In the genomic region with DNA sequence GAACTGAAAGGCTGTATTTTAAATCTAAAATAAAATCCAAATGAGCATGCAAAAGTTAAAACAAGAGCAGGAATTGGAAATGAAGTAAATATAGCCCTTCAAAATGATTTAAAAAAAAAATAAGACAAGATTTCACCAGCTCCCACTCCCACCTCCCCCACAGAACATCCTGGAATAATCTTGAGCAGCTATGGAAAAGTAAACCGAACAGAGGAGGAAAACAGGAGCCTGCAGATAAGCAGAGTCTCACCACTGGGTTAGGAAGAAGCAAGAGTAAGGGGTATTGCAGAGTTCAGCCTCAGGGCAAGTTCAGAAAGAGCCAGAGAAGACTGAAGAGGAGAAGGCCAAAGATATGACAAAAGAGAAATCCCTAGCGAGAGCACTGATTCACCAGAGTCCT, we compare ENCODE assay signal across 21 mouse cellular contexts. TPM values are rescaled to one million over a fixed set of nuclear protein-coding genes. Genes with fewer than 3 reads are reported as not detected.
DNase-seq lines count a peak whose midpoint lies in the region; ATAC-seq lines count a peak whose summit lies in the region.
"Had no signal": no experiment of that assay in that cellular context is flagged by ENCODE, and none has a peak within 500 bp of the region (broad histone marks: within the 10 kb centered on the region; RNA-seq: fewer than 3 reads in every experiment).

No protein-coding gene starts in this region.

- 23% methylated on average over 2 of the region's 2 CpGs for WGBS in heart, embryonic 11.5 days (ENCODE audit: insufficient replicate concordance)
- 79% methylated on average over 2 of the region's 2 CpGs for WGBS in hindbrain, embryonic 16.5 days

- no peaks in the 10 kb centered on the region for H3K4me1 ChIP-seq in heart, embryonic 11.5 days (ENCODE audit: control insufficient read depth, insufficient read depth, low read length)
- H3K4me1 ChIP-seq in hindbrain, embryonic 16.5 days (ENCODE audit: control insufficient read depth, insufficient read depth, low read depth, low read length), result no peaks in the 10 kb centered on the region
- H3K4me1 ChIP-seq: embryonic facial prominence, embryonic 12.5 days; forebrain, embryonic 15.5 days; hindbrain, embryonic 13.5 days; intestine, embryonic 15.5 days had no signal

- H3K4me2 ChIP-seq in heart, embryonic 11.5 days, result no peak overlapping the region
- H3K4me2 ChIP-seq in hindbrain, embryonic 16.5 days (ENCODE audit: low read length), result no peak overlapping the region
- H3K4me2 ChIP-seq: embryonic facial prominence, embryonic 12.5 days; forebrain, embryonic 15.5 days; hindbrain, embryonic 13.5 days; intestine, embryonic 15.5 days had no signal

- no peak for DNase-seq in heart, postnatal 10 days
- DNase-seq in left cerebral cortex, postnatal 25 days (ENCODE audit: low spot score in 2 of 2), result peak; percentile 31 to 79
- no peak for DNase-seq in left cerebral cortex, adult 8-10 months (ENCODE audit: low spot score in 2 of 2)
- peak; percentile 75 for DNase-seq in brain, adult 2 months (ENCODE audit: low read depth, low spot score)
- DNase-seq: adrenal gland, adult 2 months; adrenal gland, postnatal 25 days; cerebellum, adult 2 months; cerebellum, postnatal 10 days; gastrocnemius, postnatal 36 days; heart, adult 11 months had no signal

- no peaks in the 10 kb centered on the region for H3K36me3 ChIP-seq in heart, embryonic 11.5 days (ENCODE audit: control insufficient read depth, insufficient read depth, low read length)
- H3K36me3 ChIP-seq in hindbrain, embryonic 16.5 days (ENCODE audit: control insufficient read depth, insufficient read depth, low read length), result no peaks in the 10 kb centered on the region
- H3K36me3 ChIP-seq: embryonic facial prominence, embryonic 12.5 days; forebrain, embryonic 15.5 days; hindbrain, embryonic 13.5 days; intestine, embryonic 15.5 days had no signal

- peak; percentile 57; the same call in 1 of the 2 replicates for ATAC-seq in heart, embryonic 11.5 days (replicated peaks; ENCODE audit: insufficient number of reproducible peaks, low FRiP score, low TSS enrichment)
- no peak for ATAC-seq in hindbrain, embryonic 16.5 days
- ATAC-seq: forebrain, embryonic 15.5 days; intestine, embryonic 15.5 days had no signal

- no peak overlapping the region for H3K27ac ChIP-seq in heart, embryonic 11.5 days (ENCODE audit: low read depth, low read length)
- no peak overlapping the region for H3K27ac ChIP-seq in hindbrain, embryonic 16.5 days (ENCODE audit: low read depth, low read length)
- H3K27ac ChIP-seq: embryonic facial prominence, embryonic 12.5 days; forebrain, embryonic 15.5 days; hindbrain, embryonic 13.5 days; intestine, embryonic 15.5 days had no signal

- intact Hi-C loops in heart, postnatal 10 days (cut with DNase I), result no loop called here
- intact Hi-C loops in left cerebral cortex, postnatal 25 days (cut with DNase I), result no loop called here

- no peak overlapping the region for H3K9ac ChIP-seq in heart, embryonic 11.5 days (ENCODE audit: low read depth, low read length)
- no peak overlapping the region for H3K9ac ChIP-seq in hindbrain, embryonic 16.5 days (ENCODE audit: low read depth, low read length)
- H3K9ac ChIP-seq: embryonic facial prominence, embryonic 12.5 days; forebrain, embryonic 15.5 days; hindbrain, embryonic 13.5 days; intestine, embryonic 15.5 days had no signal

- H3K27me3 ChIP-seq in heart, embryonic 11.5 days (ENCODE audit: control insufficient read depth, insufficient read depth, low read length), result no peaks in the 10 kb centered on the region
- H3K27me3 ChIP-seq in hindbrain, embryonic 16.5 days (replicated peaks; ENCODE audit: control insufficient read depth, insufficient read depth, low read length), result no peaks in the 10 kb centered on the region
- H3K27me3 ChIP-seq: embryonic facial prominence, embryonic 12.5 days; forebrain, embryonic 15.5 days; hindbrain, embryonic 13.5 days; intestine, embryonic 15.5 days had no signal

- no peaks in the 10 kb centered on the region for H3K9me3 ChIP-seq in heart, embryonic 11.5 days (replicated peaks; ENCODE audit: control insufficient read depth, low read length)
- H3K9me3 ChIP-seq in hindbrain, embryonic 16.5 days (ENCODE audit: control insufficient read depth, low read length), result no peaks in the 10 kb centered on the region
- H3K9me3 ChIP-seq: embryonic facial prominence, embryonic 12.5 days; forebrain, embryonic 15.5 days; hindbrain, embryonic 13.5 days; intestine, embryonic 15.5 days had no signal

- H3K4me3 ChIP-seq in heart, embryonic 11.5 days (ENCODE audit: low read depth, low read length), result no peak overlapping the region
- no peak overlapping the region for H3K4me3 ChIP-seq in hindbrain, embryonic 16.5 days (ENCODE audit: low read length)
- H3K4me3 ChIP-seq: embryonic facial prominence, embryonic 12.5 days; forebrain, embryonic 15.5 days; hindbrain, embryonic 13.5 days; intestine, embryonic 15.5 days had no signal

RNA-seq across cellular contexts. Expression of a gene that starts 46.9 kb away (rescaled TPM):
- not detected in 2 replicates for polyA plus RNA-seq in heart, embryonic 11.5 days (2014; fragmentation: Nextera tagmentation; extraction: Ambion mirVana)
- not detected for total RNA-seq in heart, postnatal 10 days (2021)
- total RNA-seq in left cerebral cortex, postnatal 25 days (2021), result 1 to 10 TPM; 1.6 to 3.6 TPM
- 1 to 10 TPM; 1.2 to 2.5 (median 1.6) TPM for total RNA-seq in left cerebral cortex, adult 8-10 months (2022)
- polyA plus RNA-seq in hindbrain, embryonic 16.5 days (2015; fragmentation: Nextera tagmentation; extraction: Ambion mirVana), result 2.4 and 2.6 TPM in 2 replicates
- total RNA-seq: adrenal gland, adult 2 months; adrenal gland, postnatal 25 days; CH12.LX; gastrocnemius, adult 8-10 months; gastrocnemius, postnatal 36 days; hematopoietic stem cell, adult 5-6 weeks had no signal
- polyA plus RNA-seq: adrenal gland, adult 2 months; forebrain, embryonic 11.5 days; heart, embryonic 16.5 days; intestine, embryonic 15.5 days had no signal

RNA-seq across cellular contexts. Expression of a gene that starts 48.9 kb away (rescaled TPM):
- polyA plus RNA-seq in heart, embryonic 11.5 days (2014; fragmentation: Nextera tagmentation; extraction: Ambion mirVana), result 3.4 and 3.8 TPM in 2 replicates
- total RNA-seq in heart, postnatal 10 days (2021), result under 1 TPM; 0.20 to 0.29 TPM
- 10 to 100 TPM; 59.0 to 74.8 TPM for total RNA-seq in left cerebral cortex, postnatal 25 days (2021)
- 10 to 100 TPM; 53.9 to 58.9 (median 57.0) TPM for total RNA-seq in left cerebral cortex, adult 8-10 months (2022)
- 45.6 and 47.7 TPM in 2 replicates for polyA plus RNA-seq in hindbrain, embryonic 16.5 days (2015; fragmentation: Nextera tagmentation; extraction: Ambion mirVana)
- total RNA-seq: CH12.LX; gastrocnemius, postnatal 36 days; hematopoietic stem cell, adult 5-6 weeks had no signal

Comparison
In these comparisons a context has a peak if more than half of its experiments do, and no peak if none do; other contexts are left out.
1. DNase-seq: peak in left cerebral cortex, postnatal 25 days (2 of 2) and brain, adult 2 months (single experiment); none in heart, postnatal 10 days (0 of 2) and left cerebral cortex, adult 8-10 months (0 of 2).
2. RNA of a gene that starts 48.9 kb away (total RNA-seq): 59.0 to 74.8 TPM in left cerebral cortex, postnatal 25 days and 53.9 to 58.9 TPM in left cerebral cortex, adult 8-10 months; 0.20 to 0.29 TPM in heart, postnatal 10 days; every median in the first group is over 10 times any median in the second.